Mouse (Mus musculus) kidney, adult 18-20 months (tissue): ENCODE data around the gene Foxj3.
"Not testable (repeated sequence)": the region's sequence is repeated elsewhere in the genome, so short reads cannot be mapped to it uniquely, and the experiment has no call there.

Experiments used
- DNase-seq: peaks from one replicate; pipeline ENCODE4 v3.0.0; 2021

Gene Foxj3

DNA sequence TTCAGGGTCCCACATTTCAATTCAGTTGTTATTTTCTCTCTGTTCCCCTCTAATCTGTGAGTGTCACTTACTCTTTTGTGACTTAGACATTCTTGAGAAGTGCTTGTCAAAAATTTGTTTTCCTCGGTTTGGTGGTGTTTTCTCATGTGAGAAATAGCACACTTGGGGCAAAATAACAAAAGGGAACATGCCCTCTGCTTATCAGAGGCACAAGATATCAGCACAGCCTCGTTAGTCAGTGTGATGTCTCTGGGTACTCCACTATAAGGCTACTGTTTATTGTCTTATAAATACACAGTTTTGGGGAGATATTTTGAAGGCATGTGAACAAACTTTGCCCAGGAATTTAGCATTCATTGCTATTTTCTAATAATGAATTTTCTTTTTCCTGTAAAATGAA is 37.7 kb downstream of the Foxj3 start:
- no peak for DNase-seq

DNA sequence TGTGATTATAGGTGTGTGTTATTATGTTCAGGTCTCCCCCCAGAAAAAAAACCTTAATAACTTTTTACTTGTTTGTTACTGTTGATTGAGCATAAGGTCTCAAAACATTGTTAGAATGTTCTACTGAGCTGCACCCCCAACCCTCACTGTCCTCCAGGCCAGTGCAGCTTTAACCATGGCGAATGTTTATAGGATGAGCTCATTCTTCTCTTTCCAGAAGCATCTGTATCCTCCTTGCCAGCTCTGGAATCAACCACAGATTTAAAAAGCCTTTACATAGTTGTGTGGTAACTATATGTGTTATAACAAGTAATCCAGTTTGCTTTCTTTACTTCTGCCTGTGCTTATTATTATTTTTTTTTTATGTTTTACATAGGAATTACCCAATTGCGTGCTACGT is 38.7 kb downstream of the Foxj3 start:
- no peak for DNase-seq

DNA sequence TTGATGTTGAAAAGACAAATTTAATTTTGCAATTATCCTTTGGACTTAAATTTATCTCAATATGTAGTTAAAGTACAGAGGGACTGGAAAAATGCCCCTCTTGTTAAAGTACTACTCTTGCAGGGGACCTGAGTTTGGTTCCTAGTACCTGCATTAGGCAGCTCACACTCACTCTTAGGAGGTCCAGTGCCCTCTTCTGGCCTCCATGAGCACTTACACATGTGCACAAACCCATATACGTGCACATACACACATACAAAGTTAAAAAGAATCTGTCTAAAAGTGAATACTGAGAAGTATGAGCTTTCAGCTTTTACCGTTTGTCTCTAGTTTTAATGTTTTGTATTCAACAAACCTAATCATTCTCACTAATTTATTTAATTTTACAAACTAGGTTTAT is 51.2 kb downstream of the Foxj3 start:
- DNase-seq: no peak

DNA sequence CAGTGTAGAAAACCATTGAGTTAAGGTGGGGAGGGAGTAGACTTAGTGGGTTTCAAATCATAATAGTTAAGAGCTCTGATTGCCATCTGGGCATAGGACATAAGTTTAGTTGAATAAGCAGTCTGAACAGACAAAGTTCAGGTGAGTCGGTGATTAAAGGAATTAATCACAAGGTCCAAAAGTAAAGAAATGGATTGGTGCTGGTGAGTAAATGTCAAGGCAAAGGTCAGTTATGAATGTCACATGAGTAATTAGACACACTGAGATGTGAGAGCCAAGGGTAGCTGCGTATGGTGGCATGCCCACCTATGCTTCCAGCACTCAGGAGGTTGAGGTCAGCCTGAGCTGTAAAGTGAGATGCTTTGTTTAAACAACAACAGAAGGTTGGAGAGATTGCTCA is 52.6 kb downstream of the Foxj3 start:
- no peak for DNase-seq

DNA sequence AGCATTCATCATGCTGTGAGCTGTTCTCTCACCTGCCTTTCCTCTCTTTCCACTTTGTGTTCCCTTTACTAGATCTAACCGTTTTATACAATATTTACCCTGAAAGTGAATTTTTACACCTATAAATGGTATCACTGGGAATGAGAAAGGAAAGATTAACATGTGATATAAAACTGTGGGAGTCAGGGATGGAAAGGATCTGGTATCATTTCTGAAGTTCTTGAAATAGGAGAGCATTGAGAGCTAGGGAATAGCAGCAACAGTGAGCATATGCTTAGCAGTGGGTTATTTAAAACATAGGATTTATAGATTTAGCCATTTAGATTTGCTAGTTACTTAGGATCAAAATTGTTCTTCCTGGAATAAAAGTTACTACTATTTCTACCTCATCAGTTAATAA is 53.2 kb downstream of the Foxj3 start:
- DNase-seq: no peak

DNA sequence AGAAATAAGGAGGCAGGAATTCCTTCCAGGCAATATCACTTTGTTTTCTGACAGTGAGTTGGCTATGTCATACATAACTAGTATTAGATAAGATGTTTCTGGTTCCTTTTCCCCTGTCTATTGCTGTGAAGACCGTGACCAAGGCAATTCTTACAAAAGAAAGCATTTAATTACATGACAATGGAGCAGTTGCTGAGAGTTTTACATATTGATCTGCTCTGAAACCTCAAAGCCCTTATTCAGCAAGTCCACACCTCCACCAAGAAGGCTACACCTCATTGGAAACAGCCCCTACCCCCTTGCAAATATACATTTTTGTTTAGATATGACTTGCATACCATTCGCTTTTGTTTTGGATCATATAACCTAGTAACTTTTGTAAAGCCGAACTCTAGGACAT is 55.7 kb downstream of the Foxj3 start:
- no peak for DNase-seq

DNA sequence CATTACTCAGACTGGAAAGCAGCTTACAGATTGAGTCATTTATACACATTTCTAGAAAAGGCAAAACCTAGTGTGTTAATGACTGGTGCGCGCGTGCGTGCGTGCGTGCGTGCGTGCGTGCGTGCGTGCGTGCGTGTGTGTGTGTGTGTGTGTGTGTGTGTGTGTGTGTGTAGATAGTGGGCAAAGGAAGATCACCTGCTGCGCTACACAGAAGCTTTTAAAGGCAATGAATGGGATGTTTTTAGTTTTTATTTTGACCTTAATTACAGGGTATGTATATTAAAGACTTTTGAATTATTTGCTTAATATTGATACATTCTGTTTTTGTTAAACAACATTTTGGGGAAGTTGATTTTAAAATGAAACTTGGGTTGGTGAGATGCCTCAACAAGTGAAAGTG is 57.5 kb downstream of the Foxj3 start:
- DNase-seq: no peak

DNA sequence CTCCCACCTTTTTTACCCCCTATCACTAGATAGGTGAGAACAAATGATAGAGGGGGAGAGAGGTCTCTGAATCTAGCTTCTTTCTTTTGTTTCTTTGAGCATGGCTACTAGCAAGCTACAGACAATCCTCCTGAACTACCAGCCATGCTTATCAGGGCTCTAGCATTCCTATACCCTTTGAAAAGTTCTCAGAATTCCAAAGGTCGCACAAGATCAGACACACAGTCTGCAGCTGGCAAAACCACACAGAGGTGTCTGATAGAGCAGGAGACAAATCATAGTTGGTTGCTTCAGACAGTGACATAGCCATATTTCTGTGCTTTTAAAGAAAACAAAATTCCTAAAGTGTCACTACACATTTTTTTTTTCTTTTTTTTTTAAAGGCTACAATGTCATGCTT is 62.8 kb downstream of the Foxj3 start:
- DNase-seq: no peak

DNA sequence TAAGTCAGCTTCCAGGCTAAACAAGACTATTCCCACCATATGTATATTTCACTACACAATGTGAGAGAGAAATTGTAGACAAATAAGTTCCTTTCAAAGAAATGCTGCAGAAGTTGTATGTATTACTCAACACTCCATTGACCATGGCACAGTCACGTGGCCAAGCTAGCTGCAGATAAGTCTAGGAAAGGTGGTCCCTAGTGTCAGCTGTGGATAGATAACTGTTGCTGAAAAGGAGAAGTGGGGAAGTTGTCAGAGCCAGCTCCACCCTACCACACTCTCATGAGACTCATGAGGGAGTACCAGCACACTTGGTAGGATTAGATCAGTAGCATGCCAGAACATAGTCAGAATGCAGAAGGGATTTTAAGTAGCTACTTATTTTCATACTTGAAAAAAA is 72.7 kb downstream of the Foxj3 start:
- no peak for DNase-seq

DNA sequence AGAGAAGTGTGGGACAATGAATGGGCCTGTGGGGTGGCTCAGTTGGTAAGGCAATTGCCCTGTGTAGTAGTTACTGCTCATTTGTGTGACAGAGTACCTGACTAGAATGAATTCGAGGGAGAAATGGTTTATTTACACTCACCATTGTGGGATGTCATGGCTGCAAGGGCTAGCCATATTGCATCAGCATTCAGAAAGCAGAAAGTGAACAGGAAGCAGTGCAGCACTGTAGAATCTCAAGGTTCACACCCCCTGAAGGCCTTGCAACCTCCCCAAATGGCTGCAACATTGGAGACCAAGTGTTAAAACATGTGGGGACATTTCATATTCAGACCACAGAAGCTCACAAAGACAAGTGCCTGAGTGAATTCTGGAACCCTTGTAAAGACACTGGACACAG is 77.3 kb downstream of the Foxj3 start:
- no peak for DNase-seq

DNA sequence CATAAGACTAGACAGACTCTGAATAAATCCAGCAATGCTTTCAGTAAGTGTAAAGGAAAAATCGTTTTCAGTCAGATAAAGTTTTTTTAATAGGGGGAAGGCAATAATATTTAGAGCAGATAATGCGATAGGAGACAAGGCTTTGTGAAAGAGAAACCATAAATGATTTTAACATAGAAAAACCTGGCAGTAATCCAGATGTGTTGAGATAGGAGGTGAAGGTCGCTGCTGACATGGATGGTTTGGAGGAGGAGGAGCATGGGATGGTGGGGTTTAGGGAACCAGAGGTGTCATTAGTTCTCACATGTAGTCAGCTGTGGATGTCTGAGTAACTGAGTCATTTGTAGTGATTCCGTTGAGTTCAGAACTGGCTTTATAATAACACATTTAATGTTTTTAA is 77.9 kb downstream of the Foxj3 start:
- no peak for DNase-seq

DNA sequence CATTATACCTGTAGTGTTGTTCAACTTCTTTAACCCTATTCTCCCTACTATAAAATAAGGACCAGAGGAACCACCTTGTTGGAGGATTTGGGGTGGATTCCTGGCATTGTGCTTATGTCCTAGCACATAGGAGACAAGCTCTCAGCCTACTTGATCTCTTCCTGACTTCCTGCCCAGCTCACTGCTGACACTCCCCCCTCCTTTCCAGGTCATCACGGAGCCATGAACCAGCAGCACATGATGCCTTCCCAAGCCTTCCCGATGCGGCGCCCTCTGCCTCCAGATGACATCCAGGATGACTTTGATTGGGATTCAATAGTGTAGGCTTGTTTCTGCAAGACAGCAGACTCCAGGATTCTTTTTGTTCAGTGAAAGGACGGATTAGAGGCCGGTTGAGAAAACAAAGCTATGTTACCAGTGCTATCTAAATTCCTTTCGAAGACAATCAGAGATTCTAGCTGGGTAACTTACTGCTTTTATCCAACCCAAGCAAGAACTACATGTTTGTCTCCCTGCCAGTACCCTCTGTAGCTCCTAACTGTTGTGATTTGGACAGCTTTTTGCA is 89.4 kb downstream of the Foxj3 start:
- DNase-seq: no peak

DNA sequence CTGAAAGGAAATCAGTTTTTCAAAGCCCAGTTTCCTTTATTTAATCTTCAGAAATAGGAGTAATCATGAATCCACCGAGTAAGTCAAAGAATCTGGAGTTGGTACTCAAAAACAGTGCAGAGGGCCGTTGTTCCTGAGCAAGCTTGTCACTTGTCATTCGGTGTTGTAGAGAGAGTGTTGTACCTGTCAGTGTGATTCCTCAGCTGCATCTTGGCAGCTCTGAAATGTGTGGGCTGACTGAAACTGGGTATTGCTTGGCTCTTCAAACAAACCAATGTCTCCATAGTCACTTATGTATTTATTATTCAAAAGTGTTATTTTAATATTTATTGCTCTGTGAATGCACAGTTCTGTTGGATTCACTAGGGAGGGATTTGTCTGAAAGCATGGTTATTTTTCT is 90.1 kb downstream of the Foxj3 start:
- no peak for DNase-seq

DNA sequence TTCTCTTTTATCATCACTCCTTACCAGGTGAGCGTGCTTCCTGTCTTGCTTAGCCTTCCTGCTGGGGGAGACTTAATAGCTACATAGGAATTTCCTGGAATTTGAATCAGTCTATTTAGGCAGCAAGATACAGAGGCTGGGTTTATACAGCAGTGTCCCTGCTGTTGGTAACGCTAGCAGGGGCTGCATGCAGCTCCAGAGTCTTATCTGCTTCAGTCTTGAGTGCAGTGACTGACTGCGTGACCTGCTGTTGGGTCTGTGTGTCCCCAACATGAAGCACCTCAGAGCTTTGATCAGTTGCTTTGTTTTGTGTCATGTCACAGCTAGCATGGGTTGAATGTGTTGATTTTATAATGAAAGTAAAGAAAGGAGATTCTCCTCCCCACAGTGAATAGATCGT is 90.5 kb downstream of the Foxj3 start:
- DNase-seq: no peak

DNA sequence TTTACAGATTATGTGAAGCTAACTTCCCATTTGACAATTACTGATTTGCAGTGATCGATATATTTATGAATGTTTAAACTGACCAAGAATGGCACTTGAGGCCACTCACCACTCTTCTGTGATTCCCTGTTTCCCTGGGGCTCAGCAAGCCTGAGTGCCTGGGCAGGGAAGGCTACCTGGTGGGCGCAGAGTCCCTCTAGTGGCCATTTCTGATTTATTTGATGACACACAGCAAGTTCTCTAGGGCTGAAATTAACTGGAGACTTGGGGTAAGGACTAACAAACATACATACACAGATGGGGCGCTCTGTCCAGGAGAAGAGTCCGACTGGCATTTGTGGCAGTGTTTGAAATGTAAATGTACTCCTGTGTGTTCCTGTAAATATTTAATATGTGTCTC is 91.6 kb downstream of the Foxj3 start:
- not testable (repeated sequence) for DNase-seq

DNA sequence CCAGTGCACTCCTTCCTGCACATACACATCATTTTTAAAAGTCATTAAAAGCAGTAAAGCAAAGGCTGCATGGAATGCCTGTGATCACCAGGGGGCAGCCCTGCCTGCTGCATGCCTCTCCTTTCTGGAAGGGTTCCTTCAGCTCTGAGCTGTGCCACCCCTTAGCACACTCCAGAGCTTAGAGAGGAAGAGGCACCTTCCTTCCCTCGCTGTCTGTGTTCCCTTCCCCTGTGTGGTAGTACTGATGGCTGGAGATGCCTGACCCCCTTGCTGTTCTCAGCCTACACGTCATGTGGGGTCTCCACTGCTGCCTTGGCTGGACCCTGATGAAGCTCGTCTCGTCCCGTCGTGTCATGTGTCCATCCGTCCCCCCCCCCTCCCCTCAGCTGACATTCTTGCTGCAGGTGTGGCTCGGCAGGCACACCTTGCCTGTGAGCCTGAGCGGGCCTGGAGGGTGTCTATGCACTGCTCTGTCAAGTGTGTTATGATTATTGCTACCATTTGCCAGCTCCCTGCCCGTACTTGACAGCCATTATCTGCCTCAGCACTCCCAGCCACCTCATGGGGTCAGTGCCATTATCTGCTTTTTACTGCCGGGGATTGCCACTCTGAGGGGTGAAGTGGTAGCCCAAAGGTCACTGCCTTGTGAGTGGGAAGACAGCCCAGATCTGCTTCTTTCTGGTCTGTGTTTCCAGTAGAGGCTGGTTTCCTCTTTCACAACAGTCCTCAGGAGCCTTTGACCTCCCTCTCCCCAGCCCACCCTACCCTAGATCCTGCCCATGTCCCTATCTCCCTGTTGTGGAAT is 94.5 kb downstream of the Foxj3 start:
- peak; percentile 50 for DNase-seq

DNA sequence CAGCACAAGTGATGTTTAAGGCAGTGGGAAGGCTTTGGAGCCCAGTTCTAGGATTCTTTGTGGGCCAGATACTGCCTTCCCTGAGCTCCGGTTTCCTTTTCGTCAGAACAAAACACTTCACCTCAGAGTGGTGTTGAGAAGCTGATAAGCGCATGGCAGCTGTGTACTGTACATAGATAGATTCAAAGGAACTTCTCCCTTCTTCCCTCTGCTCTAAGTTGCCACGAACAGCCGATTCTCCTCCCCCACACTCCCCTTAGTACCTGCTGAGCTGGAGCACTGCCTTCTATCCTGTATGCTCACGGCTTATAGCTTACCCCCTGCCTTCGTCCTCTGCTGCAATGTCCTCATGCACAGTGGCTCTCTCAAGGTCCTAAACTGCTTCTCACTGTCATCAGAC is 95.9 kb downstream of the Foxj3 start:
- no peak for DNase-seq

DNA sequence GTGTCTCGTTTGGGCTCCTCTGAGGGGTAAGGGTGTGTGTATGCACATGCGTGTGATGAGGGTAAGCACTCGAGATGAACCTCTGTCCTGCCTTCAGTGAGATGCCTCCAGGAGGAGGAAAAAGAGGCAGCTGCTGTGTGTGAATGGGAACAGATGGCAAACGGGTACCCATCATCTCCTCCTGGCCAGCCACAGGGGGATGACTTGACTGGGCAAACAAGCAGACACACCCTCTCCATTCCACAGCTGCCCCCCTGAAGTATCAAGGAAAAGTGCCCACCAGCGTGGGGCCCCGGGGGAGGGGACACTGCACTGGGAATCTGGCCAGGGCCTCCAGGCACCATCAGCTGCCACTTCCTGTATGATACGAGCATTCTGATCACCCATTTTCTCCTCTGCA is 96.5 kb downstream of the Foxj3 start:
- DNase-seq: no peak

DNA sequence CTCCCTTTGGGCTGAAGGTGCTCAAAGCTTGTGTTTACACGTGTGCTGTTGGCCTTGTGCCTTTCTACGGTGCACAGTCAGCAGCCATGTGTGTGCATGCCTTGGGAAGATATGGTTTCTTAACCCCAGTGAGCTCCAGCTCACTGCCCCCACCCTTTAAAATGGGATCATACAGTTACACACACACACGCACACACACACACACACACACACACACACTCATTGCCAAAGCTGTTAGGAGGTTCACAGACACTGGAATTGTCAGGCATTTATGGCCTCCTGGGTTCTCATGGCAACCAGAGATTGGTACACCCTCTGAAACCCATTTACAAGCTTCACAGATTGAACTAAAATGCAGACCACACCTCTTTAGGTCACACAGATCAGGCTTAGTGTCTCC is 97.1 kb downstream of the Foxj3 start:
- no peak for DNase-seq

DNA sequence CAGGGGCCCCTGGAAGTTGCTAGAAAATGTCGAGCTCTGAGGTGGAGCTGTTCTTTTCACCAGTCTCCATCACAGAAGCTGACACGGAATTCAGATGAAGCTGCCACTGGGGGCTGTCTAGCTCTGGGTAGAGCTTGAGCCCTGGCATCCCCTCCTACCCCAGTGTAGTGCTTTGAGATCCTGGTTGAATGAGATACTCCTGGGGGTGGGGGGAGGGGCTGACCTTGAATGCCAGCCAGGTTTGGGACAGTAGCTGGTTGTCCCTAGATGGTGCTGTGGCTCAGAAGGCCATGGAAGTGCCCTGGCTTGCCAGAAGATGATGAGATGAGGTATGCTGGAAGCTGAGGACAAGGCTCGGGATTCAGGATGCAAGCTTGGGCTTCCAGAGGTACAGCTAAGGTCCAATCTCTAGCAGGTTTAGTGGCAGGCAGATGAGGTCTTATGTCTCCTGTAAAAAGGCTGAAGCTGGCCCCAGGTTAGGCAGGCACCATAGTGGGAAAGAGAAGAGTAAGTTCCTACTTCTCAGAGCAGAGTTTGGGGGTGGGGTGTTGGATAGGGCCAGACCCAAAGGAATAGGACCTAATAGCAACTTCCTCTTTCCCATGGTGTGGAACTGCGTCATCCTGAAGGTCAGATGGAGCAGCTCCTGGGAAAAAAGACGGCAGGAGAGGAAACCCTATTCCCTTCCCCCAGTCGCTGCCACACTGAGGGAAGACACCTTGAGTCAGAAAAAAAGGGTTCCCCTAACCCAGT is 98.3 kb downstream of the Foxj3 start:
- DNase-seq: no peak

DNA sequence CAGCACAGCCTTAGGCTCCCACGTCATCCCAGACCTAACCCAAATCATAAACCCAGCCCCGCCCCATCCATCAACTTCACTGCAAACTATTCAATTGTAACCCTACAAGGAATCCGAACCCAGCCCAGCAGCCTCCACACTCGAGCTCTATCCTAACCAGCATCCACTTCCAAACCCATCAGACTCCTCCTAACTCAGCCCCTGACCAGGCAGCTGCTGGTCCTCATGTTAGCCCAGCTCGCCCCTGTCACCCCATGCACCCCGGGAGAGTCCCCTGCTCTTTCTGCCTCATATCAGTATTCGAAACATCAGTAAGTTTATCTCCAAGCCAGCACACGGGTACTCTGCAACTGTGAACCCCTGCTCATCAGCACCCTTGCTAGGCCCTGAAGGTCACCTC is 98.9 kb downstream of the Foxj3 start:
- no peak for DNase-seq

DNA sequence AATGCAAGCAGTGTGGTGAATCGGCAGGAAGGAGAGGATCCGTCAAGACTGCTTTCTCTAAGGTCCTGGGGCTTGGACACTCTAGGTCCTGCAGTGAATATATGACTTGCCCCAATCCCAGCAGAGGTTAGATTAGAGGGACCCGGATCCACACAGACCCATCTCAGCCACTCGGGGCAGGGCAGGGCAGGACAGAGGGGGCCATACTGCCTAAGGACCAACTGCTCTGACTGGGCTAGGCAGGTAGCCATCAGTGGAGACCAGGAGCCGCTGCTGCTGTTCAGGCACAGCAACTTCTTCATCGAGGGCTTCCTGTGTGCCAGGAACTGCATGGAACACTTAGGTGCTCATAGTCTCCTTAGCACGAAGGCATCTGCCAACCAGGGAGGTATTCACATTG is 99.9 kb downstream of the Foxj3 start:
- DNase-seq: no peak

DNA sequence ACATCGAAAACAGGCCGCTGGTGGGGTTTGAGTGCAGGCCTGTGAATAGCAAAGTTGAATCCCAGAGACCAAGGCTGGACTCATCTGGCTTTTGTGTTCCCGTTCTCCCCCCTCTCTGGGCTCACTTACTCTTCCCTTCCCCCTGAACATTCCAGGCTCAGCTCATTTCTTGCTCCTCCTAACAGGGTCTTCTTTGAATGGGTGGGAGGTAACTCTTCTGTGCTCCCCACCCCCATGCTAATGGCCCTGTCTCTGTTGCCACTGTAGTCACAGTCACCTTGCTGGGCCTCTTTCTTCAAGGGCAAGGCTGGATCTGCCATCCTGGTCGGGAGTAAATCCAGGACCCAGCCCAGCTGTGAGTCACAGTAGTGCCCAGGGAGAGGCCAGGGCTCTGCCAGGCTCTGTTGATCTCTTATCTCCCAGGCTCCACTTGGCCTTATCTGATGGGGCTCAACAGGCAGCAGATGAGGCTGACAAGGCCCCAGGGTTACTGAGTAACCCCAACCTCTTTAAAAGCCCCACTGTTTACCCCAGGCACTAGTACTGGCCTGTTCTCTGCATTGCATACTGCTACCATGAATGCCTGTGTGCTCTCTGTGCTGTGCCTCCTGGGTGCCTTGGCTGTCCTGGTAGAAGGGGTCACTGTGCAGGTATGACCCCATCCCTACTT is 100.5 kb downstream of the Foxj3 start, which contains the start of gene Guca2a:
TSS of gene Guca2a (plus strand) at position 529 of the 670 bp plus-strand sequence.
- no peak for DNase-seq

DNA sequence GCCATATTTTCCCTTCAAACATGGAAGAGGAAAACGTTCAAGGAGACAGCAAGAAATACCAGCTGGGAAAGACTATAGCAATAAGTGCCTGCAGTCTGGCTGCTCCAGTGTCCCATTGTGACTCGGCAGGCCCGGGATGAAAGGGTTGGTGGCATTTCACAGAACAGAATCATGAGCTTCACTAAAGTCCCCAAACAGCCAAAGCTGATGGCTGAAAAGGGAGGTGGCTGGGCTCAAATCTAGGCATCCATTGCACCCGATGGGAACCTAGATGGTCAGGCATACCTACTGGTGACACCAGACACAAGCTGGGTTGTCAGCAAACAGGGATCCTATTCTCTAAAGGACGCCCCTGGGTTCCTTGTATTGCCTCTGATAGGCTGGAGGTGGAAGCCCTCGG is 101.1 kb downstream of the Foxj3 start:
- no peak for DNase-seq
